Mouse (Mus musculus): ENCODE results near the gene Gm32742.

DNA sequence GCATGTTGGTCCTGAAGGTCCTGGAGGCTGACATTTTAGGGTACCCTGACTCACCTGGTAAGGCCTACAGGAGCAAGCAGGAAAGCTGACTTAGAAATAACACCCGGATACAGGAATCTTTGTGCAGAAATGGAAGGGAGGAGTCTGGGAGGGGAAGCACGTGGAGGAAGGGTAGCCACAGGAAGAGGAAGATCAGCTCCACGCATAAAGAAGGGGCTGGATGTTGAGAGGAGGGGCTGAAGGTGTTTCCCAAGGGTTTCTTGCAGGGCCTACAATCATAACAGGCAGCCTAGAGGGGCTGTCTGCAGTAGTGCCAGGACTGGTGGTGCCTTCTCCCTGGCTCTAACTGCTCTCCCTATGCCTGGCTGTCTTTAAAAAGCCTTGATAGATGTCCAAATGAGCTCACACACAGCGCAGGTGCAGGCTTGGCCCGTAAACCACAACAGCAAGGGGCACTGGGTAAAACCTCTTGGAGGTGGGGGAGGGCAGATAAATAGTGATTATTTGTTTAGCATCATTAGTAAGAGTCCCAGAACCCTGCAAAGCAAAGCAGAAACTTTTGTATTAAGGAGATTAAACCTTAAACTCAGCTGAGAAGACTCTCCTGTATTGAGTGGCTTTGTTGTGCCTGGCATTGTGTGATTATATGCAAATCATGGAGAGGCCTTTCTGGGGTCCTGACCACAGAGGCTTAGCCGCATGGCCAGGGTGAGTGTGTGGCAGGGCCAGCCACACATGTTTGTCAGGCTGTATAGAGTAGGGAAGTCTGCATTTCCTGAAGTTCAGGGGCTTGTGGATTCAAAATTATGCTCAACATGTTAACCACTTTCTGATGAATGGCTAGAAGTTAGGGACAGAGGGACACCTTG is at the start of gene Gm32742:
- no peak for TF ChIP-seq CTCF (IDR thresholded peaks at IDR 0.05; ENCODE audit: control insufficient read depth, insufficient read depth, insufficient read length)
- no peak for TF ChIP-seq MAX (IDR thresholded peaks at IDR 0.05)
- TF ChIP-seq USF1 (IDR thresholded peaks at IDR 0.05; ENCODE audit: low read depth), result no peak
